Mouse (Mus musculus): ENCODE measurements around the gene Tex21.

Tex21 gene

DNA sequence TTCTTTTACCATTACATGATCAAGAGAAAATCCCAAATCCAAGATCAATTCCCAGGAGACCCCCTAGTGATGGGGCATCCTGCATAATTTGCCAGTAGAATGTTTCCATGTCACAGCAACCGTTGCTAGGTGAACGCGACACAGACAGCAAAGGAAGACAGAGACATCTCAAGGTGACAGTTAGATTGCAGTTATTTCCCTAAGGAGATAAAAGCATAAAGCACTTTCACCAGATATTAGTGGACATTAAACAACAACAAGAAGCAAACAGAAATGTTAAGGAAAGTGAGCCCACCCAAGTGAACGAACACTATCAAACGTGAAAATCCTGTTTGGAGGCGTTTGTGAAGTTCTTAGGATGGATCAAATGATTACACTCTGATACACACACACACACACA is at the start of gene Tex21:
TSS of gene Tex21 (minus strand) at position 101 of the 400 bp plus-strand sequence.
- no peak for DNase-seq (ENCODE audit: low spot score)

DNA sequence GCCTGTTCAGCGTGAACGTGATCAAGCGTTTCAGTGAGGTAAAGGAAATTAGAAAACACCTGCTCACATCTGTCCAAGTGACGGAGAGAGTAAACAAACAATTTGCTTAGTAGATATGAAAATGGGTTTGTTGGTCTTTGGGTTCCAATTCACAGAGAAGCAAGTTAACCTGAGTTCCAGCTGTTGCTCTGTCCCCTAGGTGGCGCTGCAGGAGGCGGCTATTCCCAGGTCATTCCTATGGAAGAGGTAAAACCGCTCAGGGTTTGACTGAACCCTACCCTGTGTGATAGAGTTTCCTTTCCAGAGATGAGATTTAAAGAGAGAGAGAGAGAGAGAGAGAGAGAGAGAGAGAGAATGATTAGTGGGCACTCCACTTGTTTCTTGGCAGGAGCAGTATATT is 46.6 kb upstream of the Tex21 start:
- DNase-seq (ENCODE audit: low spot score) = no peak

DNA sequence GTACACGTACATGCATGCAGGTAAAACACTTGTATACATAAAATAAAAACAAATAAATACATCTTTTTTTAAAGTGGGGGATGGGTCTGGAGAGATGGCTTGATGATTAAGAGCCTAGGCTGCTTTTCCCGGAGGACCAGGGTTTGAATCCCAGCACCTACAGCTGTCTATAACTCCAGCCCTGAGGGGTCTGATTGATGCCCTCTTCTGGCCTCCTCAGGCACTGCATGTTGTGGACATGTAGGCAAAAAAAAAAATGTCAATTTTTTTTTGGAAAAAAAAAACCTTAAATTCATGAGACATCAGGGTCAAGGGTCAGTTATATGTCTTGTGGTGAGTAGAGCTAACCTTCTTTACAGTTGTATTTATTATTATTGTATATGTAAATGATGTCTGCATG is 43.7 kb upstream of the Tex21 start:
- no peak for DNase-seq (ENCODE audit: low spot score)

DNA sequence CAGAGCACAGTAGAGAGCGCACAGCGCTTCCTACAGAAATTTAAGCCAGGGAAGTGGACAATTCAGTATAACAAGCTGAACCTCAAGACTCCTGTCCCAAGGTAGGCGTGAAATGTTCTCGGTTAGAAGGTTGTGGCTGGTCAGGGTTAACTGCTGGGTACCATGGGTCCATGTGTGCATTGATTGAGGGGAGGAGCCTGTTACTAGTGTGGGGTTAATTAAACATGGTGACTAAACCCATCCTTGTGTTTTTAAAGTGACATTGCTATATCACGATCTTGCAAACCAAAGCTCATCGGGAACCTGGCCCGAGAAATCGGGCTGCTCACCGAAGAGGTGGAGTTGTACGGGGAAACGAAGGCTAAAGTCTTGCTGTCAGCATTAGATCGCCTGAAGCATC is 42.9 kb upstream of the Tex21 start:
- DNase-seq (ENCODE audit: low spot score) = no peak

DNA sequence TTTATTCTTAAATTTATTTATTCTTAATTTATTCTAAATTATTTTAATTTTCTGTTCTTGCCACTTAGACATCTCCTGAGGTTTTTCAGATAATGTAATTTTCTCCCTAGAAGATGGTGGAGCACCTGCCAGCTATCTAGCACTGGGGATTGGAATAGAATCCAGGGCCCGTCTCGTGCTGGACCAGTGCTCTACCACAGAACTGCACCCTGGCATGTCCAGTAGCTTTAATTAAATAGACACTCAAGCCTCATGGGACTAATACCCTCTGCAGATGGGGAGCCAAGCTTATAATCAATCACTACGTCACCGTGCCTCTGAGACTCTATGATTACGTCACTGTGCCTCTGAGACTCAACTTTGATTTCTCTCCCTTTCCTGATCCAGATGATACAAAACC is 41.9 kb upstream of the Tex21 start:
- no peak for DNase-seq (ENCODE audit: low spot score)

DNA sequence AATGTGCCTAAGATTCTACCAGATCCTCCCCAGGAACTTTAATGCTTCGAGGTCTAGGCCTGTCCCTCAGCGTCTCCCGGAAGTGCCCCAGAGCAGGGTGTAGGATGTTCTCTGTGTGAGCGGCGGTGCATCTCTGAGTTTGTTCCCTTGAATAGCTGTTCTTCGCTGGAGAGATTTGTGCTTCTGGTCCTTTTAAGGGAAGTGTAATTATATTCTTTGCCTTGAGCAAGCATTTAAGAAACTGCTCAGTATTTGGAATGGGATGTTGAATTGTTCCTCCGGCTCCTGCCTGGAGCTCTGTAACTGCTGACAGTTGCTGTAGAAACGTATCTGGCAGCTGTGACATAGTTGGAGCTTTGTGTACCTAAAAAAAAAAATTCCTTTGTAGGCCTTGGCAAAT is 41.4 kb upstream of the Tex21 start:
- DNase-seq (ENCODE audit: low spot score) = no peak

DNA sequence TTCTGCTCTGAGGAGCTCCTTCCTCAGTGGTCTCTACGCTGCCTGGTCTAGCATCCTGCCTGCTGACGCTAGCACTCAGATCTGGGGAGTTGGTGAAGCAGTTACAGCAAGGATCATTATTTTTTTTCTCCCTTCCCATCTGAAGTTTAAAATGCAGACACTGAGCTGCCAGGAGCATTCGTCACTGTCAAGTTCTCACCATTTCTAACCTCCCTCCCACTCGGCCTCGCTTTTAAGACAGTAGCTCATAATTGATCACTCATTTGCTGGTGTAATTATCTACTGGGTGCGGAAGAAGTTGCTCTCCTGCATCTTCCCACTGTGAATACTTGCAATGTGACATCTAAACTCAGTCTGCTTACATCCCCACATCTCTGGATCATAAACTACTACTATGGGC is 38.9 kb upstream of the Tex21 start:
- no peak for DNase-seq (ENCODE audit: low spot score)

DNA sequence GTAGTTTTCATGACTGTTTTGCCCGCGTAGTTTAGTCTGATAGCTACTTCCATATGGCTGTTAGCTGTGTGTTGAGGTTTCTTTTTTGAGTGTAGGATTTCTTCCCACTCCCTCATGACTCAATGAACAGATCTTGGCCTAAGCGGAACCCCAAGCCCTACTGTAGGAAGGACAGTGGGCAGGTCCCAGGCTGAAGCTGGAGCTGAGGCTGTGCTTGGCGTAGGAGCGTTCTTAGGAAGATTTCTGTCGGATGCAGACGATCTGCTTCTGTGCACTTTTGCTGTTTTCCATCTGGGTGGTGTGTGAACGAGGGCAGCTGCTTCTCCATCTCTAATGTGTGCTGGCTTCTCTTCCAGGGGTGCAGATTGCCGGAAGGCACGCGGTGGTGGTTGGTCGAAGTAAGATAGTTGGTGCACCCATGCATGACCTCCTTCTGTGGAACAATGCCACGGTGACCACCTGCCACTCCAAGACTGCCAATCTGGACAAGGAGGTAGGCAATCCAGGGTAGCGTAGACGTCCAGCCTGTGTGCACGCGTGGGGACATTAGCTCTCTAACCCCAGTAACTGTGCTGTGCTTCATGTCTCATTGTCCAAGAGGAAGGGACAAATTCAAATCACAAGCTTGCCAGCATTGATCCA is 36.1 kb upstream of the Tex21 start:
- no peak for DNase-seq (ENCODE audit: low spot score)

DNA sequence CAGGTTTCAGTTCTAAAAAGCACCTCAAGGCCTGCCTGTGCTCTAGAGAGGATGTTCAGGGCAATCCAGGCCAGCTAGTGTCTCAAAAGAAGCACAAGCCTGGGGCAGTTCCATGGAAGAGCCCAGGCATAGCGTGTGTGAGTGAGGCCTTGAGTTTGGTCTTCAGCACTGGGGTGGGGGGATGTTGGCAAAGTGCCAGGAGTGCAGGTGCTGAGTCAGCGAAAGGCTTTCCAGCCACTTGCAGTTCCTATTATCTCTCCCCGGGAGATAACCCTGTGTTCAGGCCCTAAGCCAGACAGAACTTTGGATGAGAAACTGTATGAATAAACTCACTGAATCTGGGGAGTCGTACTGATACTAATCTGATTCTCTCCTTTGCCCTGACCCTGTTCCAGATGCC is 35.6 kb upstream of the Tex21 start:
- DNase-seq (ENCODE audit: low spot score) = no peak

DNA sequence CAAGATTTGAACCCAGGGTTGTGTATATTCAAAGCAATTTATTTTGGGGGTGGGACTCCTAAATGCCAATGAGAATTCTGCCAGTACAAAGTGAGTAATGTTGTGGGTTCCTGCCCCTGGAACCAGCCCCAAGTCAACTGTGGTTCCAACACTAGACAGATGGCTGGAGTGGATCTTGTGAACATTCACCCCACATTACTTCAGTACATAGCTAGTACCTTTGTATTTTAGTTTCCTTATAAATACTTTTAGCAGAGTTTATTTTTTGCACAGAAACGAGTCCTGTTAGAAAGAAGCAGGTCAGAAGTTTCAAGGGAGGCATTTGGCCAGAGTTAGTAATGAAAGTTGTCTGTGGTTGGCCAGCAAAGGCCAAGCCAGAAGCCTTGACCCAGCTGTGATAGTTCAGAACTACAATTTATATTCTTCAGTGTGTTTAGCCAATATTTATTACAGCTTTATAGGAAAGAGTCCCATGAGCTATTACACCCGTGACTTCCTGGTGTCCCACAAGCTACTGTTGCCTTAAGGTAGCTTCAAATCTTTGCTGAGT is 34.6 kb upstream of the Tex21 start:
- DNase-seq (ENCODE audit: low spot score) = no peak

DNA sequence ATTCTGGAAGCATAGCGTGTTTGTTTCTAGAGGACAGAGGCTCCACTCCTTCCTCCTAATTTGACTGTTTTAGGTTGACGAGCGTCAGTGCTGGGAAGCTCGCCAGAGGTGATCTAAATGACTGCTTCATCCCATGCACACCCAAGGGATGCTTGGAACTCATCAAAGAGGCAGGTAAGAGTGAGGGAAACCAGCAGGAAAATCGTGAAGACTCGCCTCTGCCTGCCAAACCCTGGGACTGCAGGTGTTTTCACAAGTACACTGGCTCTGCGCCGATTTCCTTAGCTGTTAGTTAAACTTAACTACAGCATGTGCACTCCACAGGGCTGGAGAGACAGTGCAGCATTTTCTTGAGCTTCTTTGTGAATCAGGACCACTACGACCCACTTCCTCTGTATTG is 34.0 kb upstream of the Tex21 start:
- DNase-seq (ENCODE audit: low spot score) = no peak

DNA sequence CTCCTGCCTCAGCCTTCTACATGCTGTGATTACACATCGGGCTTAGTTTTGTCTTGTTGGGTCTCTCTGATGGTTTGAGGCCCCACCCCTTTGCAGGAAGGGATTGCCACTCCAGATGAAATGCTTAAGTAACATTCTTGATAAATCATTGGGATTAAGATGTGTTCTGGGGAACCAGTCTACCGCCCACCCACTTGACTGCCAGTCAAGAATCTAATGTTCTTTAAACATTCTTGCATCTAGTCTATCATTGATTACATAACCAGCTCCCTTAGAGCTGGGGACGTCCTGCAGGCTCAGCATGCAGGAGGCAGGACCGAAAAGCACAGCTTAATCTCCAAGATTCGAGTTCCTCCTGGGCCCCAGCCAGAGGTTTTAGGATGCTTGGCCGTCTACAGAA is 31.7 kb upstream of the Tex21 start:
- no peak for DNase-seq (ENCODE audit: low spot score)

DNA sequence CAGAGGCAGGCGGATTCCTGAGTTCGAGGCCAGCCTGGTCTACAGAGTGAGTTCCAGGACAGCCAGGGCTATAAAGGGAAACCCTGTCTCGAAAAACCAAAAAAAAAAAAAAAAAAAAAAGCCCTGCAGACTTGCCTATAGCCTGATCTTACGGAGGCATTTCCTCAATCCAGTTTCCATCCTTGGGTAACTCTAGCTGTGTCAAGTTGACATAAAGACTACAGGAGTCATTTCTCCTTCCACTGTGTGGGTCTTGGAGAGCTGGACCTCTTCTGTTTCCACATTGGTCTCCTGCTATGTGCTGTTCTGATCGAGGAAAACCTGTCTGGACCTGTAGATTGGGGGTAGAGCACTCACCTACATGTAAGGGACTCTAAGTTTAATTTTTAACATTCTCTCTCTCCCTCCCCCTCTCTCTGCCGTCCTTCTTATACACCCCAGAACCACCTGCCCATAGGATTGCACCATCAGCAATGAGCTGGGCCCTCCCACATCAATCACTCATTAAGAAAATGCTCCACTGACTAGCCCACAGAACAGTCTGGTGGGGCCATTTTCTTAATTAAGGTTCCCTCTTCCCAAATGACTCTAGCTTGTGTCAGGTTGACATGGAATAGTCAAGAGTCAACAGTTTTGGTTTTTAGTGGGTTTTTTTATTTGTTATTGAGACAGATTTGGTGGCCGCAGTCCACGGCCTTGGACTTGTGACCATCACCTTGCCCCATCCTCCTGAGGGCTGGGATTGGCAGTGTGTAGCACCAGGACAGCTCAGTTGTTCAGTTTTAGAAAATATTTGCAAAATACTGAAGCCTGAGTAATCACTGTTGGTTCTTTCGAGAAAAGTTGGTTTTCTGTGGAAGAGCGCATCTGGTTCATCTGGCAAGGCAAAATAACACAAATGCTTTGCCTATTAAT is 26.3 kb upstream of the Tex21 start:
- DNase-seq (ENCODE audit: low spot score) = no peak

DNA sequence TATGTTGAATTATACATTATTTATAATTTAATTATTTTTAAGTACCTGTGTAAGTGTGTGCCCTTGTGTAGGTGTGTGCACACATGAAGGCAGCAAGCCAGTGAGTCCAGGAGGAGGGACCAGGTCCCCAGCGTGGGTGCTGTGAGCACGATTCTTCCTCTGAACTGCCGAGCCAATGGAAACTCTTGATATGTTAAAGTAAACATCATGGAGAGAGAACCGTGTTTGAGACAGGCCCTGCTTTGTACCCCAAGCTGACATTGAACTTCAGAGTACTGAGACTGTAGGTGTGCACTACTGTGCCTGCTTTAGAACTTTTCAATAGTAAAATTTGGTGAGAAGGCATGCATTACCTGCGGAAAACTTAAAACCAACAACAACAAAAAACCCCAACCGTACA is 25.0 kb upstream of the Tex21 start:
- no peak for DNase-seq (ENCODE audit: low spot score)

DNA sequence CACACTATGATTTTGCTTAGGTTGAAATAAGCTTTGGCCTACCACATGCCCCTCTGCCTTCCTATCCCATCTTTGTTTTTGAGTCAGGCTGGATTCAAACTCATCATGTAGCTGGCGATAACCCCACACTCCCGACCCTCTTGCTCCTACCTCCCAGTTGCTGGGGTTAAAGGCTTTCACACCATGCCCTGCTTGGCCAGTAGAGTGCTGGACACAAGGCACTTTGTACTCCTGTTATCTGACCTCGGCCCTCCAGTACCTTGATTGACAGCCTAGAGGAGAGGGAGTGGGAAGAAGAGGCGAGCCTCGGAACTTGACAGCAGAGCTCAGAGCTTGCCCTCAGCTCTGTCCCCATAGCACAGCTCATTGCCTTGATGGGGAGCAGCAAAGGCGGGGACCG is 22.6 kb upstream of the Tex21 start:
- DNase-seq (ENCODE audit: low spot score) = no peak

DNA sequence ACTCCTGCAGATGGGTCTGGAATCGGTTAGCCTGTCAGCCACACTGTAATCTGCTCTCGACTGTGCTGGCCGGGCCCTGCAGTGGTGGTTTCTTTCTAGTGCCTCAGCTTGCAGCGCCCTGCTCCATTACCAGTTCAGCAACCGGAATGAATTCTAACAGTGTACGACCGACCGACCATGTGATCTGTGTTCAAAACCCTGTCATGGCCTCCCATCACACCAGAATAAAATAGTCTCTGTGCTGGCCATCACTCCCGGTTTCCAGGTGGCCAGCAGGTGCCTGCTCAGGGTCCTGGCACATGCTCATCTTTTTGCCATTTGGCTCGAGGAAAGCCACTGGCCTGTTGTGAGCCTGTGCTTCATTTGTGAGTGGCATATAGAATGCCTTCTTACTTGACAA is 22.1 kb upstream of the Tex21 start:
- no peak for DNase-seq (ENCODE audit: low spot score)

DNA sequence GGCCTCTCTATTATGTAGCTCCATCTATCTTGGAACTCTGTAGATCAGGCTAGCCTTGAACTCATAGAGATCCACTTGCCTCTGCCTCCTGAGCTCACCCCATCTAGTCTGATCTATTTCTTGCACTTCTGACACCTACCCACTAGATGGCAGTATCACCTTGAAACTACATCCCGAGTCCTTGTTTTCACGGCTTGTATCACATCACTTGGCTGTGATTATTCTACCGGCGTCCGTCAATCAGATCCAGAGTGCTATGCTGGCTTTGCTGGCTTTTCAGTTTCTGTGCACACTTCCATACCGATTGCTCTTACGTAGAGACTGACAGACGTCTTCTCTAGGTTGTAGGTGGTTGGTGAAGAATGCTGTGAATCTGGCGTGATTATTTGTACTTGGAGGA is 20.3 kb upstream of the Tex21 start:
- no peak for DNase-seq (ENCODE audit: low spot score)

DNA sequence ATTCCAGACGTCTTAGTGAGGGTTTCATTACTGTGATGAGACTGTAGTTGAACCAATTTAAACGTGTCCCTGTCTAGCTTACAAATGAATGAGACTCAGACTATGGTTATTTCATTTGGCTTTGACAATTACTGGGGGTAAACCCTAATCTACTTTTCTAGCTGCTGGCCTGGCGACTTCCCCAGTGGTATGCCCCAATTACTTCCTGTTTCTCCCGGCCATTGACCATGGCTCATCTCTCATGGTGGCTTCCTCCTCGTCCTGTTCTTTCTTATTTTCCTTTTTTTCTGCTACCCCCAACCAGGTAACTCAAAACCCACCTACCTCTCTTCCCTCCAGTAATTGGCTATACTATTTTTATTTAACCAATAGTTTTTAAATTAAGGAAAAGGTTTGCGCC is 18.5 kb upstream of the Tex21 start:
- DNase-seq (ENCODE audit: low spot score) = no peak

DNA sequence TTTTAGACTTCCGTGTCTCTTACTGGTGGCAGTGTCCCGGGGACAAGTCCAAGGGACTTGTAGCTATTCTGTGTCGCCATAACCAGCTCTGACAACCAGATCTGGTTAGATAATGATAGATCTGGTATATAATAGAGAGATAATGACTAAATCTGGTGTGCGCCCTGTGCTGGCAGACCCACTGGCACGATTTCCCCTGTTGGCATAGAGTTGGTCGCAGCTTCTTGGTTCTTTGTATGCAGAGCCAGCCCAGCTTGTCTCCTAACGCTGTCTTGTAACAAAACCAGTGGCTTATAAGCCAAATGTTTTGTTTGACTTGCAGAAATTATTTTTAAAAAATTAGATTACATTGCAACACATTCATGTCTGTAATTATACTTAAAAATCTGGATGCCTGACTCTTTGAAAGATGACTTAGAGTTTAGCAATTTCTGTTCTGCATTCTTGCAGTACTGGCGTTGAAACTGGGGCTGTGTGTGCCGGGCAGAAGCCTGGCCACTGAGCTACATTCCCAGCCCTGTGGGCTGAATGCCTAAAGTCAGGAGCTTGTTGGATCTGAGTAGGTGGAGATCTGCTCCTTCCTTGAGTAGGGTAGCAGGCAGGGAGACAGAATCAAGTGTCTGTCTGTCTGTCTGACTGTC is 17.9 kb upstream of the Tex21 start:
- DNase-seq (ENCODE audit: low spot score) = no peak

DNA sequence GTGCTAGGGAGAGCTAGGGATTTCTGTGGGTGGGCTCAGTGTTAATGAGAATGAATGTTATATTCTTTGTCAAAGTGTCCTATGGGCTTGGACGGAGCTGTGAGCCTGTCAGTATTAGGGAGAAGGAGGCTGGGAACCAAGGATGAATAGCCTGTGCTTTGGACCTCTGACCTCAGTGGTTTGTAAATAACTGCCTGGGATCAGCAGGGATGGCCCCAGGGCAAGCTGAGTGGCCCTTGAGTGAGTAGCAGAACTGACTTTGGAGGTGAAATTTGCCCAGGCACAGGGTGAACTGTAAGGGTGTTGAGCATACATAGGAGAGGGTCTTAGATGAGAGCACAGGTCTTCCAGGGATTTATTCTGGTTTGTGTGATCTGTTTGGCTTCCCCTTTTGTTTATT is 17.3 kb upstream of the Tex21 start:
- no peak for DNase-seq (ENCODE audit: low spot score)

DNA sequence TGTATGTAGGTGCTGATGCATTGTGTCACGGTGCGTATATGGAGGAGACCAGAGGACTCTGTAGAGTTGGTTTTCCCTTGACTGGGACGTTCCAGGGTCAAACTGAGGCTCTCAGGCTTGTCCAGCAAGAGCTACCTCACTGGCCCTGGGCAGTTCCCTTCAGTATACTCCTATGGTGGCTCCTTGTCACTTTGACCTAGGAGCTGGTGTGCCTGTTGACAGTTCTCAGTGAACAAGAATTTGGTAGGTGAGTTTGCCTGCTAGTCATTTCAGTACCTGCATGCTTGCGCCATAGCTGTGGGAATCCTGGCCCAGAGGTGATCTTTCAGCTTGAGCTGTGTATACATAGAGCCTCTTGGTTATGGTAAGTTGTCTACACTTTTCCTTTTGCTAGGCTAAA is 16.4 kb upstream of the Tex21 start:
- DNase-seq (ENCODE audit: low spot score) = no peak

DNA sequence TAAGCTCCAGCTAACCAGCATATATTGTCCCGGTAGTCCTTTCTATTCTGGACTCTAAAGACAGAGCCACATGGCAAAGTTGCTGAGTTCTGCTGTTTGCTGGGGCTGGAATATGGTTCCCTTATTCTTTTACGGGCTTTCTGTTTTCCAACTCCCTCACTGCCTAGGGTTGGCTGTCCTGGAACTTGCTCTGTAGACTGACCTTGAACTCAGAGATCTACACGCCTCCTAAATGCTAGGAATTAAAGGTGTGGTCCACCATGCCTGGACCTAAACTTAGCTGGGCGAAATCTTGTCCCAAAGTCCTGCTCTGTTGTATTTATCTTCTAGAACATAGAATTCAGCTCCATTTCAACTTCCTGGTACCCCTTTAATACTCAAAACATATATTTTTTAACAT is 15.0 kb upstream of the Tex21 start:
- no peak for DNase-seq (ENCODE audit: low spot score)

DNA sequence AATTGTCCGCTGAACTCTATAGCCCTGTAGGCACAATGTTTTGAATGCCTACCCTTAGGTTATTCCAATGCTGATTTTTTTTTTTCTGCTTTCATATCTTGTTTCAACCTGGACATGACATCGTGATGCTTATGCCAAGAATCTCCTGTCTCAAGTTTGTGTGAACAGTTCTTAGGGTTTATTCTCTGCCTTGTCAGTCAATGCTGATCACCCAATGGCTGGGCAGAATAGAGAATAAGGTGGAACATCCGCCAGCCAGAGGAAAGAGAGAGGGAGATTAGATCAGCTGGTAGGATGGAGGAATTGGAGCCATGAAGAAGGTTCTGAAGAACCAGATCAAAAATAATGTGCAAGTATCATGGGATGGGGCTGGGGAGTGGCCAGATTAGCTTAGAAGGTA is 14.1 kb upstream of the Tex21 start:
- no peak for DNase-seq (ENCODE audit: low spot score)

All from ovary, postnatal 10 days (tissue).